ENCODE assay signal across 17 mouse cellular contexts in genomic region chr5:47279630-47280029, GRCm38 (mm10).
DNase-seq lines count a peak whose midpoint lies in the region; TF ChIP-seq lines count a peak whose summit lies in the region.
"Had no signal": no experiment of that assay in that cellular context is flagged by ENCODE, and none has a peak within 500 bp of the region (broad histone marks: within the 10 kb centered on the region; RNA-seq: fewer than 3 reads in every experiment).

No protein-coding gene starts in this region.

- peak; percentile 92 for DNase-seq in heart, adult 11 months
- no peak for DNase-seq in heart, postnatal 25 days (ENCODE audit: low spot score)
- DNase-seq in liver, adult 2 months (ENCODE audit: extremely low read depth, low read depth, low spot score) = peak; percentile 36
- DNase-seq in liver = no peak
- peak; percentile 9 for DNase-seq in lung, adult 2 months
- peak; percentile 51 to 81 for DNase-seq in lung, postnatal 4 days
- DNase-seq in gastrocnemius, postnatal 36 days = no peak
- no peak for DNase-seq in neural tube, embryonic 10.5 days (ENCODE audit: extremely low spot score, low spot score)
- DNase-seq: adrenal gland, adult 8-10 months; cerebellum, adult 8-10 months; embryo, embryonic 11 days; kidney, postnatal 14 days; thymus, postnatal 25 days had no signal

- TF ChIP-seq POLR2A in liver, adult 2 months (IDR thresholded peaks at IDR 0.05; ENCODE audit: extremely low read depth, insufficient read depth, low read length) = no peak
- no peak for TF ChIP-seq POLR2A in lung, adult 2 months (IDR thresholded peaks at IDR 0.05; ENCODE audit: borderline replicate concordance, extremely low read depth, low read depth, low read length)

- no peak overlapping the region for H3K9ac ChIP-seq in liver, adult 2 months (ENCODE audit: low read depth, low read length)
- H3K9ac ChIP-seq: liver, embryonic 12.5 days; midbrain, embryonic 15.5 days had no signal

- no peaks in the 10 kb centered on the region for H3K79me2 ChIP-seq in liver, adult 2 months (ENCODE audit: control insufficient read depth, insufficient read depth, low read length)

- no peak for TF ChIP-seq CTCF in liver, adult 2 months (IDR thresholded peaks at IDR 0.05; ENCODE audit: low read depth, low read length)
- TF ChIP-seq CTCF in lung, adult 2 months (IDR thresholded peaks at IDR 0.05; ENCODE audit: insufficient read depth, low read length) = no peak

- WGBS in liver, adult 2 months = 39% methylated on average over 3 of the region's 3 CpGs
- WGBS in lung, adult 2 months = 27% methylated on average over 3 of the region's 3 CpGs

- intact Hi-C loops in heart, postnatal 25 days (cut with DNase I) = no loop called here
- intact Hi-C loops in gastrocnemius, postnatal 36 days (cut with DNase I) = no loop called here

- H3K27ac ChIP-seq in liver, adult 2 months (replicated peaks; ENCODE audit: insufficient read depth, low read depth, low read length) = no peak overlapping the region
- H3K27ac ChIP-seq: heart, adult 2 months; hindbrain, embryonic 10.5 days; liver, embryonic 12.5 days; midbrain, embryonic 15.5 days had no signal

- H3K4me1 ChIP-seq in liver, adult 2 months (ENCODE audit: control insufficient read depth, insufficient read depth, low read length) = no peaks in the 10 kb centered on the region
- peaks cover 4% of the 10 kb centered on the region; the same call in 1 of the 2 replicates for H3K4me1 ChIP-seq in lung, adult 2 months (ENCODE audit: control insufficient read depth, insufficient read depth, low read length)
- H3K4me1 ChIP-seq: midbrain, embryonic 15.5 days had no signal

- H3K36me3 ChIP-seq in liver, adult 2 months (ENCODE audit: control insufficient read depth, insufficient read depth, low read length) = no peaks in the 10 kb centered on the region
- H3K36me3 ChIP-seq: hindbrain, embryonic 10.5 days; liver, embryonic 12.5 days; midbrain, embryonic 15.5 days had no signal

- H3K4me3 ChIP-seq in liver, adult 2 months (ENCODE audit: insufficient read depth, low read depth, low read length) = no peak overlapping the region
- no peak overlapping the region for H3K4me3 ChIP-seq in lung, adult 2 months (replicated peaks; ENCODE audit: extremely low read depth, low read depth, low read length)
- H3K4me3 ChIP-seq: heart, adult 2 months; hindbrain, embryonic 10.5 days; liver, embryonic 12.5 days; midbrain, embryonic 15.5 days had no signal

- no peaks in the 10 kb centered on the region for H3K27me3 ChIP-seq in liver, adult 2 months (ENCODE audit: control insufficient read depth, insufficient read depth, low read length)
- H3K27me3 ChIP-seq: liver, embryonic 12.5 days; midbrain, embryonic 15.5 days had no signal

Comparison
In these comparisons a context has a peak if more than half of its experiments do, and no peak if none do; other contexts are left out.
1. DNase-seq: peak in heart, adult 11 months (single experiment), liver, adult 2 months (single experiment), lung, adult 2 months (single experiment) and lung, postnatal 4 days (2 of 2); none in heart, postnatal 25 days (single experiment), liver (single experiment), gastrocnemius, postnatal 36 days (0 of 2) and neural tube, embryonic 10.5 days (single experiment).